Mouse (Mus musculus) fat pad, adult 2 months (tissue): Measurements from ENCODE around the gene Arl5a.

Source experiments
- DNase-seq: peaks from one replicate; pipeline ENCODE4 v3.0.0-alpha.2; 2011; ENCODE audit warnings: low read depth, low spot score; ENCODE audit errors: extremely low read depth

Arl5a gene

GRCm38 (mm10) chr2:52423611-52424247 is 972 bp downstream of the Arl5a start:
- no peak for DNase-seq

DNA sequence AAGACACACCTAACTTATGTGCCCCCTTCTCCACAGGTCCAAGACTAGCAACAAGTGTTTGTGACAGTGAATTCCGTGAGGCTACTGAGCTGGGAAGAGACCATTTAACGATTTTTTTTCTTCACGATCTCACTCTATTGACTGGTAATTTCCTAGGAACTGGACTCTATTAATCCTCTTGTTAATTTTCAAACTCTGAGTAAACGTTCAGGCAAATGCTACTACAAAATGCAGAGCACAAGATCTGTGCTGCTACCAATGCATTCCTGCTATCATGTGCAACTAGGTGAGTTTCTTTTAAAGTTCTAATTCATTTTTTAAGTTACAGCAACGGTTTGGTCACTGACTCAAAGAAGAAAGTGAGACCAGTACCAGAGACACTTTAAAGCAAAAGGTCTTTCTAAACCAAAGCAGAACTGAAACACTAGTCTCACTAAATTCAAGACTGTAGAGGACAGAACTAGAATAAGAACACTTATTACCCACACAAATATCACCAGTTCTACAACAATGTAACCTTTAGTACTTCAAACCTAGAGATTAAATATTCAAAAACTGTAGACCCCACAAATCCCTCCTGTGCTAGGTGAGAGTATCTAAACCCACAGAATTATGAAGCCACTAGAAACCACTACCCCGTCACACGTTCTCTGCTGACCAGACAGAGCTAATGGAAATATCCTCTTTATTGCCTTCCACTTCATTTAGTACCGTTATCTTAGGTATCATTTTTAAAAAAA is 1.7 kb downstream of the Arl5a start:
- no peak for DNase-seq

GRCm38 (mm10) chr2:52421197-52421596 is 3.5 kb downstream of the Arl5a start:
- DNase-seq: no peak

GRCm38 (mm10) chr2:52420001-52420710 is 4.5 kb downstream of the Arl5a start:
- DNase-seq: no peak

DNA sequence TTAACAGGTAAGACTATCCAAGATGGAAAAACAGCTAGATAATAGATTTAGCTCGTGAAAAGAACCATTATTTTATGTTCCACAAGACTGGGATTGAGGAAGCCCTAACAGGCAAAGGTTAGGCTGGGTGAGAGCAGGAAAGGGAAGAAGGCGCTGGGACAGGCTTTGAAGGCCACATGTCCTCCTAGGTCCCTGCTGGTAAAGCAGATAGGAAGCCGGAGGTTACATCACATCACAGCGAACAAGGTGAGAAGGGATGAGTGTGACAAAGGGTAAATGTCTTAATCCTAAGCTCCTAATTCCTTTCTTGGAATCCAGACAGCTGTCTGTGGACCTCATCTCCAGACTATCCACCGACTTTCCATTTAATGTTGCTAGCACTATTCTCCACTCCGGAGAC is 5.4 kb downstream of the Arl5a start:
- DNase-seq: no peak

- DNase-seq: no peak
These were observed 12.1 kb downstream of the Arl5a start for GRCm38 (mm10) chr2:52412524-52413037.

DNA sequence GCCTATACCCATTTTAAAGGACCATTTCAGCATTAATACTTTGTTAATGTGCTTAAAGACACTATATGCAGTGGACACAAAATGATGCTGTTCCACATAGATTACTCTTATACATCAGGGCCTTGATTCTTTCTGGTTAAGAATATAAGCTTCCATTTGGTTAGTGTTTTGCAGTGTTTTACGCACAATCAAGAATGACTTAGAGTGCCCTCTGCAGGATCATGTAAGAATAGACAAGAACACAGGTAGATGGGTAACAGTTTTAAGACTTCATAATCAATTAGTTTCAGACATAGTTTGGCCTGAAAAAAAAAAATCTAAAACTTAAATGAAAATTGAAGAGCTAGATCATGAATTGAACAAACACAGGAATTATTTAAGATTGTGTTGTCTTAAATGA is 18.2 kb downstream of the Arl5a start:
- no peak for DNase-seq

DNA sequence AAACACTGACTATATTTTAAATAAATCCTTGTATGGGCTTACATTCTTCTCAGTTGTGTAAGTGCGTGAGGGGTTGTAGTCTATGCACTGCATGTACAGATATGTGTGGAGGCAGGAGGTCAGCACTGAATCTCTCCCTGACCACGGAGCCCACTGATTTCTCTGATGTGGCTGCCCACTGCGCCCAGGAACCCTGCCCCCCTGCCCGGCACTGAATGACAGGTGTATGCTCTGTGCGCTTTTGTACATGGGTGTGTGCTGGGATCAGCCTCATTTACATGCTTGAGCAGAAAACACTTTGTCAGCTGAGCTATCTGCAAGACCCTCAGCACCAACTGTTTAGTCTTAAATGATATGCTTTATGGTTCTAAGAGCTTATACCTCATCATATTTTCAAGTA is 19.5 kb downstream of the Arl5a start:
- no peak for DNase-seq

DNA sequence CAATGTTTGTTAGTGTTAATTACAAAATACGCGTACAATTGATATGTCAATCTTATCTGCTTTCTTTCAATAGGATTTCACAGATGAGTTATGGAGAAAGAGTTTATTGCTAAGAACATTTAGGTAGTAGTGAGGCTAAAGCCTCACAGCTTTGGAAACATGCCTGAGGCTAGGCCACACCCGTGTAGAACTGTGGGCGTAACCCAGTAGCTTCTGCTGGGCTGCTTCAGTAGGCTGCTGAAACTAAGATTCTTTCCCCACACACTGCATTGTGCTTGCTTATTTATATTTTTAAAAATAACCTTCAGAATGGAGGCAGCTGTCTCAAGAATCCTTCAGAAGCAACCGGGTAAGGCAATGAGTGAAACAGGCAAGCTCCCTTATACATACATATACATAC is 30.2 kb downstream of the Arl5a start:
- no peak for DNase-seq

GRCm38 (mm10) chr2:52390415-52390975 is 34.2 kb downstream of the Arl5a start:
- DNase-seq: no peak

DNA sequence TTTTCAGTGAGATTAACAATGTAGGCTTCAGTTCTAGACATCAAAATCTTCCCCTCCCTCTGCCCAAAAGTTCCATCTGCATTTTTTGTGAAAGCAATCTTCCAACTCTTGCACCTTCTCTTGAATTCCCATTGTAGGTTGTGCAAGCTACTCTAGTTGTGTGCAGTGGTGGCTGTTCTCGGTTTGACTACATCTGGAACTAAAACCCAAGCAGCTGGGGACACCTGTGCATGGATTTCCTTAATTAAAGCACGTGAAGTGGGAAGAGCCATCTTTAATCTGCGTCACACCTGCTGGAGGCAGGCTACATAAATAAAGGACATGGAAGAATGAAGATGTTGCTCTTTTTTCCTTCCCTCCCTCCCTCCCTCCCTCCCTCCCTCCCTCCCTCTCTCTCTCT is 34.7 kb downstream of the Arl5a start:
- DNase-seq: no peak

DNA sequence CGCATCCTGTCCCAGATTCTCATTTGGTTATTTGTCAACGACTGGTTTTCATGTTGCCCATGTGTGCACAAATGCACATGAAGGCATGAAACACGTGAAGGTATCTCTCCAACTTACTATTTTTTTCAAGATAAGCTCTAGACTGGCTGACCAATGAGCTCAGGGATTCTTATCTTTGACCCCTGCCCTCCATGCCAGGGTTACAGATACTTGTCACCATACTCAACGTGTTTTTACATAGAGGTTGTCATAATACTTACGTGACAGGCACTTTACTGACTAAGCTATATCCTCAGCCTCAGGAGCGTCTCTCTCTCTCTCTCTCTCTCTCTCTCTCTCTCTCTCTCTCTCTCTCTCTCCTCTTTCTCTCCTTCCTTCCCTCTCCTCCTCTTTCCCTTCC is 38.2 kb downstream of the Arl5a start:
- no peak for DNase-seq

DNA sequence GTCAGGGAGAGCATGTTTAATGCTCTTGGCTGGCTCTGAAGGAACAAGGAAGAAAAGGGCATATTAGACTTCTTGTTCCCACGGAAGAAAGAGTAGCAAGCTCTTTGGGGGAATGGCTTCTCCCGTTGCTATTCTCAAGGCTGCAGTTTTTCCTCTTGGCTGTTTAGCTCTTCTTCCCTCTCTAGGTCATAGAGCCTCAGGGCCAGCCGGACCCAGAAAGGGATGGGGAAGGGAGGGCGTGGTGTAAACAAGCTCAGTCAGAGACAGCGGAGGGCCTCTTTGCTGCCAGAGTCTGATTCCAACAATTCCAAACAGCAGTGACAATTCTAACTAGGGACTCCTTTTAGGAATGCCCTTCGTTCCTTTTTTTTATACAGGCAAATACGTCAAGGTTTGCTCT is 38.7 kb downstream of the Arl5a start:
- no peak for DNase-seq

DNA sequence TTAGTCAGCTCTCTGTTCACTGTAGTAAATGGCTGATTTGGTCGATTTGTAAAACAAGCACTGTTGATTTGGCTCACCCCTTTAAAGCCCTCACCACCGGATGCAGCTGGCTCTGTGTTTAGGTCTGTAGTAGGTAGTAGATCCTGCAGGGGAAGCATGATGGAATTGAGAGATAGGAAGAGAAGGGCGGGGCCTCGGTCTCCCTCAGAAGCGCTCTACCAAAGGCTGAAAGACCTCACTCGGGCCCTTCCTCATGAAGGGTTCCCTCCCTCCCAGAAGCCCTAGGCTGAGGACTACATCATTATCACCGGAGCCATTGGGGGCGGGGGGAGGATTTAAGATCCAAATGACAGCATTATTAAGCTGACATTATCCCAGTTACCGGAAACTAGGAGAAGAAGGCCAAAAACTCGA is 45.8 kb downstream of the Arl5a start:
- no peak for DNase-seq

DNA sequence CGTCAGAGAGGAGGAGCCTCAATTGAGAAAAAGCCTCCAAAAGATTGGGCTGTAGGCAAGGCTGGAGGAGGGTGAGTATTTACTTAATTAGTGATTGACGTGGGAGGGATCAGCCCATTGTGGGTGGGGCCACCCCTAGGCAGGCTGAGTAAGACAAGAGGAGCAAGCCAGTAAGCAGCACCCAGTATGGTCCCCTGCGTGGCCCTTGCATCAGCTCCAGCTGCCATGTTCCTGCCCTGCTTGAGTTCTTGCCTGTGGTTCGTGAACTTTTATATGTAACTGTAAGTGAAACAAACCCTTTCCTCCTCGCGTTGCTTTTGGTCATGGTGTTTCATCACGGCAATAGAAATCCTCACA is 46.3 kb downstream of the Arl5a start, which contains the start of gene Neb:
Gene Neb (minus strand): TSS at position 27 of the 357 bp plus-strand sequence.
- no peak for DNase-seq

GRCm38 (mm10) chr2:52377706-52378447 is 46.8 kb downstream of the Arl5a start:
- no peak for DNase-seq

GRCm38 (mm10) chr2:52374706-52375105 is 50.0 kb downstream of the Arl5a start:
- DNase-seq: no peak

- DNase-seq: no peak
These were observed 52.2 kb downstream of the Arl5a start for GRCm38 (mm10) chr2:52372480-52372879.

GRCm38 (mm10) chr2:52372080-52372479 is 52.6 kb downstream of the Arl5a start:
- DNase-seq: no peak

DNA sequence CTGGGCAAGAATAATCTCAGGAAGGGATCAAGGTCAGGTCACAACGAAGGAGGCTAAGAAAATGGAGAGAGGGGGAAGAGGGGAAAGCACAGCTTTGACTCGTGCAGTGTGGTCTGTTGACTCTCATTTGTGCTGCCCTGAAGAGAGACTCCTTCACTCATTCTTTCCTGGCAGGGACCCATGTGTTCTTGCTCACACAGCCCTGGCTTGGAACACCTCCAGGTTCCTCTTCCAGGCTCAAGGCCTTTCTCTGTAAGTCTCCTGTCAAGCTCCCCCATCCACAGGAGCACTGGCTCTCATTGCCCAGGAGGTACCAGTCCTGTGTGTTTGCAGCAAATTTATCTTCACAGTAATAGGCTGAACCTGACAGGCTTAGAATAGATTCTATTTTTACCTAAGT is 53.6 kb downstream of the Arl5a start:
- DNase-seq: no peak

DNA sequence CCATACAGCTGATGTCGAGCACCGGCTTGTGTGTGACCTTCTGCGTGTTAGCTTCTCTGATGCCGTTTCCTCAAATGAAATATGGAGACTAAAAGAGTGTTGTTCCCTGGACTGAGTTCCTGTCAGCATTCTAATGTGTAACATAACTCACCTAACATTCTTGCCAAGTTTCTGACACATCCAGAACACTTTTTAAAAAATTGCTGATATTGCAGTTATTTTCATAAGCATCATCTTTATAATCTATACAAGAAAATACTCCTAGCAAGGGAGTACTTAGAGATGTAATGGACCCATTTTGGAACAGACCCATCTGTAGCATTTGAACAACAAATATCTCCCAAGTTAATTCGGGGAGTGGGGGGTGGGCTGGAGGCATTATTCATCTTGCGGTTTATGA is 55.1 kb downstream of the Arl5a start:
- no peak for DNase-seq
